Mouse (Mus musculus) limb, embryonic 14.5 days (tissue): Measurements from ENCODE around the gene H60c. TPM values are rescaled to one million over a fixed set of nuclear protein-coding genes. Genes with fewer than 3 reads are reported as not detected.
"Not testable (repeated sequence)": the region's sequence is repeated elsewhere in the genome, so short reads cannot be mapped to it uniquely, and the experiment has no call there.

Experiments
- ATAC-seq: fragments of 200-750 bp; cut with Nextera tagmentation; 2 replicates; pipeline ENCODE4 v1.8.0; 2017; ENCODE audit warnings: low read depth, moderate number of reproducible peaks, moderate TSS enrichment; ENCODE audit not compliant: low FRiP score
- DNase-seq: peaks from one replicate; pipeline ENCODE4 v3.0.0-alpha.2; 2015; ENCODE audit warnings: low spot score
- H3K27ac ChIP-seq: fragments of 300-500 bp; sonication (generic); replicated peaks from 2 replicates; pipeline ENCODE4 v1.5.1; 2014; ENCODE audit warnings: low read depth, mild to moderate bottlenecking, low read length, moderate library complexity, mixed read lengths
- H3K27me3 ChIP-seq: fragments of 300-500 bp; sonication (generic); 2 replicates; pipeline ENCODE4 v1.6.1; 2014; ENCODE audit warnings: low read length, mixed read lengths; ENCODE audit not compliant: control insufficient read depth, insufficient read depth
- H3K36me3 ChIP-seq: fragments of 300-500 bp; sonication (generic); 2 replicates; pipeline ENCODE4 v1.6.1; 2014; ENCODE audit warnings: mild to moderate bottlenecking, low read length, moderate library complexity, mixed read lengths; ENCODE audit not compliant: control insufficient read depth, insufficient read depth
- H3K4me1 ChIP-seq: fragments of 300-500 bp; sonication (generic); 2 replicates; pipeline ENCODE4 v1.6.1; 2014; ENCODE audit warnings: antibody characterized with exemption, low read length, mixed read lengths; ENCODE audit not compliant: control insufficient read depth, insufficient read depth
- H3K4me2 ChIP-seq: fragments of 300-500 bp; sonication (generic); replicated peaks from 2 replicates; pipeline ENCODE4 v1.6.1; 2014; ENCODE audit warnings: low read depth, mild to moderate bottlenecking, low read length, moderate library complexity; ENCODE audit not compliant: severe bottlenecking
- H3K4me3 ChIP-seq: fragments of 300-500 bp; sonication (generic); replicated peaks from 2 replicates; pipeline ENCODE4 v1.5.1; 2014; ENCODE audit warnings: low read length
- H3K9ac ChIP-seq: fragments of 300-500 bp; sonication (generic); 2 replicates; pipeline ENCODE4 v1.6.1; 2014; ENCODE audit warnings: mild to moderate bottlenecking, low read depth, low read length, moderate library complexity; ENCODE audit not compliant: severe bottlenecking
- H3K9me3 ChIP-seq: fragments of 300-500 bp; sonication (generic); 2 replicates; pipeline ENCODE4 v1.6.1; 2016; ENCODE audit warnings: low read length; ENCODE audit not compliant: control insufficient read depth
- POLR2A ChIP-seq: fragments of 200-500 bp; IDR thresholded peaks from 2 replicates; pipeline ENCODE4 v1.8.0; 2012; ENCODE audit warnings: inconsistent platforms, mild to moderate bottlenecking, moderate library complexity, borderline replicate concordance; ENCODE audit not compliant: insufficient read depth, insufficient read length; ENCODE audit errors: extremely low read depth
- WGBS: fragments of 180-500 bp; shearing (Covaris S2); extraction: QIAGEN DNeasy Blood & Tissue Kit; methylation state at CpG from one replicate; pipeline ENCODE4 v1.1.7; 2014; 5-methylcytosine and 5-hydroxymethylcytosine counted together
- polyA plus RNA-seq, 2 experiments: library from polyadenylated mRNA; depleted of rRNA in 1 of 2; stranded (reverse) in 1 of 2; unstranded in 1 of 2; fragments of >200 nt; fragmentation: Nextera tagmentation in 1 of 2; extraction: Ambion mirVana in 1 of 2; gene quantifications; 2 replicates each; pipeline versions ENCODE4 v1.2.1 to v1.2.3; 2012 to 2014

The H60c gene
- polyA plus RNA-seq, 2 experiments: 2.8 to 6.8 TPM

GRCm38 (mm10) chr10:3281047-3281446 lies 13.5 kb upstream of the H60c start:
- ATAC-seq: no peak

GRCm38 (mm10) chr10:3274065-3274464 lies 6.5 kb upstream of the H60c start:
- WGBS: 75% methylated on average over 3 of the region's 3 CpGs
- ATAC-seq: no peak

More at GRCm38 (mm10) chr10:3281047-3281446, 13.5 kb upstream of the H60c start:
- no peak overlapping the region for H3K4me2 ChIP-seq
- no peaks in the 10 kb centered on the region for H3K36me3 ChIP-seq
- H3K9ac ChIP-seq: no peak overlapping the region
- H3K4me3 ChIP-seq: no peak overlapping the region
- H3K9me3 ChIP-seq: no peaks in the 10 kb centered on the region
- TF ChIP-seq POLR2A: no peak
- WGBS: 80% methylated on average over 2 of the region's 2 CpGs
- no peak for DNase-seq
- no peak overlapping the region for H3K27ac ChIP-seq
- H3K27me3 ChIP-seq: no peaks in the 10 kb centered on the region
- H3K4me1 ChIP-seq: no peaks in the 10 kb centered on the region

GRCm38 (mm10) chr10:3271036-3271435 lies 3.5 kb upstream of the H60c start:
- DNase-seq: peak; percentile 34

More at GRCm38 (mm10) chr10:3274065-3274464, 6.5 kb upstream of the H60c start:
- no peak overlapping the region for H3K9ac ChIP-seq
- H3K9me3 ChIP-seq: no peaks in the 10 kb centered on the region
- H3K4me2 ChIP-seq: no peak overlapping the region
- no peak overlapping the region for H3K27ac ChIP-seq
- TF ChIP-seq POLR2A: no peak
- no peaks in the 10 kb centered on the region for H3K36me3 ChIP-seq
- no peaks in the 10 kb centered on the region for H3K27me3 ChIP-seq
- no peak for DNase-seq
- no peak overlapping the region for H3K4me3 ChIP-seq
- no peaks in the 10 kb centered on the region for H3K4me1 ChIP-seq

GRCm38 (mm10) chr10:3266729-3267128 lies 842 bp downstream of the H60c start:
- no peaks in the 10 kb centered on the region for H3K4me1 ChIP-seq
- H3K27me3 ChIP-seq: no peaks in the 10 kb centered on the region
- no peak for DNase-seq
- H3K9ac ChIP-seq: no peak overlapping the region
- no peak for ATAC-seq
- no peak overlapping the region for H3K4me3 ChIP-seq
- no peaks in the 10 kb centered on the region for H3K9me3 ChIP-seq
- H3K36me3 ChIP-seq: no peaks in the 10 kb centered on the region
- H3K4me2 ChIP-seq: no peak overlapping the region
- no peak for TF ChIP-seq POLR2A
- 72% methylated on average over 2 of the region's 2 CpGs for WGBS
- no peak overlapping the region for H3K27ac ChIP-seq

More at GRCm38 (mm10) chr10:3271036-3271435, 3.5 kb upstream of the H60c start:
- no peaks in the 10 kb centered on the region for H3K9me3 ChIP-seq
- no peaks in the 10 kb centered on the region for H3K4me1 ChIP-seq
- no peak for ATAC-seq
- no peak for TF ChIP-seq POLR2A
- no peaks in the 10 kb centered on the region for H3K27me3 ChIP-seq
- no peak overlapping the region for H3K9ac ChIP-seq
- 64% methylated on average over 3 of the region's 4 CpGs for WGBS
- no peak overlapping the region for H3K4me2 ChIP-seq
- no peak overlapping the region for H3K4me3 ChIP-seq
- H3K36me3 ChIP-seq: no peaks in the 10 kb centered on the region
- H3K27ac ChIP-seq: no peak overlapping the region

GRCm38 (mm10) chr10:3262784-3263183 lies 4.8 kb downstream of the H60c start:
- no peaks in the 10 kb centered on the region for H3K27me3 ChIP-seq

GRCm38 (mm10) chr10:3257391-3257790 lies 10.2 kb downstream of the H60c start:
- no peak overlapping the region for H3K4me3 ChIP-seq
- ATAC-seq: no peak
- no peak for TF ChIP-seq POLR2A

More at GRCm38 (mm10) chr10:3262784-3263183, 4.8 kb downstream of the H60c start:
- H3K4me1 ChIP-seq: no peaks in the 10 kb centered on the region
- no peak overlapping the region for H3K4me3 ChIP-seq
- H3K9me3 ChIP-seq: no peaks in the 10 kb centered on the region
- WGBS: 84% methylated on average over 2 of the region's 2 CpGs
- no peak overlapping the region for H3K4me2 ChIP-seq
- no peak for TF ChIP-seq POLR2A
- no peaks in the 10 kb centered on the region for H3K36me3 ChIP-seq
- no peak for DNase-seq
- ATAC-seq: no peak
- H3K9ac ChIP-seq: no peak overlapping the region
- no peak overlapping the region for H3K27ac ChIP-seq

GRCm38 (mm10) chr10:3238436-3238835 lies 29.1 kb downstream of the H60c start:
- not testable (repeated sequence) for H3K27me3 ChIP-seq, H3K4me3 ChIP-seq, H3K36me3 ChIP-seq, H3K9me3 ChIP-seq, H3K4me2 ChIP-seq, ATAC-seq, DNase-seq, H3K27ac ChIP-seq, H3K9ac ChIP-seq, H3K4me1 ChIP-seq
- WGBS: 84% methylated on average over 5 of the region's 5 CpGs

More at GRCm38 (mm10) chr10:3257391-3257790, 10.2 kb downstream of the H60c start:
- Histone ChIP-seq H3K4me1 (no peaks in the 10 kb centered on the region), H3K9me3 (no peaks in the 10 kb centered on the region), H3K27ac (no peak overlapping the region), H3K9ac (no peak overlapping the region), H3K4me2 (no peak overlapping the region), H3K36me3 (no peaks in the 10 kb centered on the region), H3K27me3 (no peaks in the 10 kb centered on the region)
- DNase-seq: no peak
- WGBS: 90% methylated on average over 3 of the region's 3 CpGs
